Mouse (Mus musculus) cerebellum, adult 9-11 months (tissue): ENCODE results near the gene D430019H16Rik.

Source experiments
- DNase-seq: peaks from one replicate; pipeline ENCODE4 v3.0.0; 2022

The D430019H16Rik gene

DNA sequence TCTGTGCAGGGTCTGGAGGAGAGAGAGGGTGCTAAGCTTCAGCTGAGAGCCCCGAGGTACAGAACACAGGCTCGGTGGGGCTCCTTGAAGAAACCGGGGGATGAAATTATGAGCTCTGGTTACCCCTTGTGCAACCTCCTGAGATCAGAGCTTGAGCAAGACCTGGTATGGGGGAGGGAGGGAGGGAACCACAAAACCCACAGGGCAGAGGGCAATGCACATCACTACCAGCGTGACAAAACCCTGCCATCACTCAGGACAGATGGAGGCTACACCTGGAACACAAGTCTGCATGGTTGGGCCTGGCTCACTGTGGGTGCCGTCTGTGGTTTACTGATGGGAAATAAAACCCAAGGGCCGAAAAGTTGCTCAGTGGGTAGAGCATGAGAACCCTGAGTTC is 37.1 kb downstream of the D430019H16Rik start:
- no peak for DNase-seq

DNA sequence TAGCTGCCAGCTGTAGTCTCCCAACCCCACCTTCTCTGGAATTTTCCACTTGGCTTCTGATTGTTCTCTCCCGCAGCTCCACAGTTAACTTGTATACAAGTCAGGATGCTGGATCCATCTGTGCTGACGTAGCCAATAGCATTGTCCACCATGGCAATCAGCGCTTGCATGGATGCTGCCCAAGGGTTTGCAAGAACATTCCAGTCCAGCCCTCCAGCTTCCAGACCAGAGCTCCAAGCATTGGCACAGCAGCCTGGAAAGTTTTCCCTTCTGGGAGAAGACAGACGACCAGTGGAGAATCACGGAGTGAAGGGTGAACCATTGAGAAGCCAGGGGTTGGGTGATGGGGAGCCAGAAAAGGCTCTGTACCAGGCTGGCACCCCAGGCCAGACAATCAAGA is 41.1 kb downstream of the D430019H16Rik start:
- DNase-seq = no peak

DNA sequence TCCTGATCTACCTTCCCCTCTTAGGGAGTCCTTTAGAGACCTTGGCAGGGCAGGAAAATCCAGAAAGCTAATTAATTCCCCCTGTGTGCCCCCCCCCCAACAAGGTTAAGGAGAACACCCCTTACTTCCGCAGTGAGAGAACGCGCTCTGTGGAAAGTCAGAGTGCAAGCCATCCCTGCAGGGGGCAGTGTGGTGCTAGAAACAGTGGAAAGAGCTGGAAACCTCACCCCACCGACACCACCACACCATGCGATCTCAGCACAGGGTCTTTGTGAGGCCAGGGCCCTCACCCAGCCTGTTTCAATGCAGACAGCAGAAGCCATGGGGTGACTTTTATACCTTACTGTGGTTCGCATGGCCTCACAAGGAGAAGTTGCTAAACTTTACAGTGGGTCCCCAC is 44.2 kb downstream of the D430019H16Rik start:
- DNase-seq = peak; percentile 36

DNA sequence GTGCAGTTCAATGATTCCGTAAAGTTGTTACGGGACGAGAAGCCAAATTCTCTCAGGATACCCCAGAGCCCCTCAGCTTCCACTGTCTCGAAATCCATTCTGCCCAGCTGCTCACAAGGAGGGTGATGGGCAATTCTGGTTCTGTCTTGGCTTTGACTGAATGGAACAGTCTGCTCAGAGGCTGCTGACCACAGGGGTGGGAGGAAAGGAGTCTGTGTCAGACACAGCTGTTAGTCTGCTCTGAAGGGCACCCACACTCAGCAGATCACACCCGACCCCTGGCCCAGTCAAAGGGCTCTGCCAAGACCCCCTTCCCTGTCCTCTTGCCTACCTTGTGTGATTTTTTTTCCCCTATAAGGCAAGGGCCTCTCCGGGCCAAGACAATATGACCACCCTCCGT is 44.8 kb downstream of the D430019H16Rik start:
- DNase-seq = no peak

DNA sequence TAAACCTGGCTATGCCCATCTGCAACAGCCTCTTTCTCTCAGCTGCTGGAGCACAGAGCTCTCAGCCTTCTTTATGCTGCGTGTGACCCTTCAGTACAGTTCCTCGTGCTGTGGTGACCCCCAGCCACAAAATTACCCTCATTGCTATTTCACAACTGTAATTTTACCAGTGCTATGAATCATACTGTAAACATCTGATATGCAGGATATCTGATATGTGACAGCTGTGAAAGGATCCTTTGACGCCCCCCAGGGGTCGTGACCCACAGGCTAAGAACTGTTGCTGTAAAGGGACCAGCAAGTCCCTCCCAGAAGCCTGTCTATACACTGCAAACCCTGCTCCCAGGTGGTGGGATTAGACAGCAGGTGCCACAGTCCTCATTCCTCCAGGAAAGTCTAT is 45.2 kb downstream of the D430019H16Rik start:
- DNase-seq = no peak

DNA sequence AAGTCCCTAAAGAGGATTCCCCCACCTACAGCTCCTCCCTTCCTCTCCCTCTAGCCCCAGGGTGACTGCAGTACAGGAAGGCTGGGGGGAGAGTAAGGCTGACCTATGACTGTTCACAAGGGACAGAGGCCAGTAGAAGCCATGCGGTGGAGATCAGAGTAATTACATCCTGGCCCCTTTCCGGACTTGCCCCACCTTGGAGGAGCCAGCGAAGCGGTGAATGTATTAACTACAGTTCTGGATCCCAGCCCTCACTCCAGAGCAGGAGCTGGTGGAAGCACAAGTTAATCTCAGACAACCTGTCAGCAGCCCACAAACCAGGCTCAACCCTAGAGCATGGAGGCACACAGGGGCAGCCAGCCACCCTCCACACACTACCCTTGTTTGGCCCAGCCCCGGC is 47.3 kb downstream of the D430019H16Rik start:
- DNase-seq = no peak

DNA sequence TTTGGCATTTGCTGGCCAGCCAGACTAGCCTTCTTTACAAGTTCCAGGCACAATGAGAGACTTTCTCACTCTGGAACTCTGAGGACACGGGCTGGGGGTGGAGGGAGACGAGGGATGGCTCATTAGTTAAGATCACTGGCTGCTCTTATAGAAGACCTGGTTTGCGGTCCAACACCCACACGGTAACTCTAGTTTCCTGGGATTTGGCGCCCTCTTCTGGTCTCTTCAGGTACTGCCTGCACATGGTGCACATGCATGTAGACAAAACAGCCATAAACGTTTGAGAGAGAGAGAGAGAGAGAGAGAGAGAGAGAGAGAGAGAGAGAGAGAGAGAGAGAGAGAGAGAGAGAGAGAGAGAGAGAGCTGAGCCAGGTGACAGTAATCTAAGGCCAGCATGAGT is 51.1 kb downstream of the D430019H16Rik start:
- DNase-seq = no peak

DNA sequence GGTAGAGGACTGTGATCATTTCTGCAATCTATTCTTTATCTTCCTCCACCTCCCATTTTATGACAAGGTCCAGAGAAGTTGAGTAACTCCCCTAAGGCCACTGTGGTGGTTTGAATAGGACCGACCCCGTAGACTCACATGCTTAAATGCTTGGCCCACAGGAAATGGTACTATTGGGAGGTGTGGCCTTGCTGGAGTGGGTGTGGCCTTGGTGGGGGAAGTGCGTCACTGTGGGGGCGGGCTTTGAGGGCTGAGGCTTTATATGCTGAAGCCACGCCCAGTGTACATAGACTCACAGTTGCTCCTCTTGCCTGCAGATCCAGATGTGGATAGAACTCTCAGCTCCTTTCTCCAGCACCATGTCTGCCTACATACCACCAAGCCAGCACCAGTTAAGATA is 57.5 kb downstream of the D430019H16Rik start:
- DNase-seq = no peak

DNA sequence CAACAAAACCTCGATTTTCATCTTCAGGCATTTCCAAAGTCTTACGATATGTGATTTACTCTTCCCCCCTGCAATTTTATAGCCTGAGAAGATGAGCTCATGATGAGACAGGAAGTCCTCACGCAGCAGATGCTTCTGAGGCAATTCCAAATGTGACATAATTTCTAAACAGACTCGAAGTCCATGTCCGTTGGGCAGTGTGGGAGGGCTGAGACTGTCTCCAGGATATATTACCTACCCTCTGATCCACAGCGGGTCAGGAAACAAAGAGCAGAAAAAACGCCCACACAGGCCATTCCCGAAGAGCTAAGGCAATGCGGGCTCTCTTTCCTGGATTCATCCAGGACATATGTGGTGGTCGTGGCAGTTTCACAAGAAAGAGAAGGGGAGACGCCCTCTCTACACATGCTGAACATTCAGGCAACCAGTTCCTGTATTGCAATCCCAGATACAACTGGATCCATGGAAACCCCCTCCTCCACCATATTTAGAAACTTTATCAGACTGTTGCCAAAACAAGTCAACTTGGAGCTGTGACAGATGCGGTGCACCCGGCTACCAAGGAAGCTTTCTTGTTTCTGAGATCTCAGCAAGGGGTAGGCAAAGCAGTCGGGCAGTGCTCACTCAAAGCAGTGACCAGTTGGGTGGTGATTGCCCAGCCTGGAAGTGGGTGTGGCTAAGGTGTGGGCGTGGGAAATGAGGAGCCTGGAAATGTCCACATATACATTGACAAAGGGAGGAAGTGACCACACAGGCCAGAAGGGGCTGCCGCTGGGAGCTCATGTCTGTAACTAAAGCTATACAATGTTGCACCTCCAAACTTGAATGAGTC is 58.2 kb downstream of the D430019H16Rik start:
- no peak for DNase-seq

DNA sequence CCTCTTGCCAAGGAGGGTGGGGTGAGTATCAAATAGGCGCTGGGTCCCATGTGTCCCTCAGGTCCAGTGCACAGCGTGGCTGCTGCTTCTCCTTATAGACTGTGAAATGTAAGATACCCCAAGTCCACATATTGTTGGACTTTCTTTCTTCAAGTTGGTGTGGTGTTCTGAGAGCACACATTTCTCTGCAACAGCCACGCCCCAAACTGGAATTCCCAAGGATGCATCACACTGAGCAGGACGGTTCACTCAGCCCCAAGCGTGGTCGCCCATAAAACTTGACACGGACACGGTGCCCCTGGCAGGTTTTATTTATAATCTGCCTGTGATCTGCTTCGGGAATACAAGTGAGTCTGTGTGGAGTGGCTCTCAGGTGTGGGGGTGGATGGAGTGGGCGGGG is 60.5 kb downstream of the D430019H16Rik start:
- DNase-seq = no peak

DNA sequence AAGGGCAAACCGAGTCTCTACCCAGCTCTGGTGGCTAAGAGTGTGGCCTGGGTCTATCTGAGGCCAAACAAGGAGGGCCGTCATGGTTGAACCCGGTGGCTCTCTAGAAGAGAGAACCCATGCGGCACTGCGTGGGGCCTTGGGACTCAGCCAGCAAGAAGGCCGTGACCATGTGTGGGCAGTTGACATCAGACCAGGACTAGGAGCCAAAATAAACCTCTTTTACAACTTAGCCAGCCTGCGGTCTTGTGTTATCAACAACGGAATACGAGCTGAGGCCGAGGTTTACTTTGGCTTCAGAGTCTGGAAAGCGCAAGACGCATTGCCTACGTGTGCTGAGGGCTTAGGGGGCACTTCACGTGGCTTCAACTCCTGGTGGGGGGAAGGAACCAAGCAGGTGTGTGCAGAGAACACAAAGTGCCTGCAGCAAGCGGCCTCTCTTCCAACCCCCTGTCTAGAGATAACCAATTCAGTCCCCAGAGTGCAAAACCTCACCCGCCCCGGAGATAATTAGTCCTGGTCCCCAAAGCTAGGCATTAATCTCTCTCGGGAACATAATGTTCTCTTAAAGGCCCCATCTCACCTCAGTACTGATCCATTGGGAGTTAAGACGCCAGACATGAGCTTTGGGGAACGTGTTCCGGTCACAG is 63.5 kb downstream of the D430019H16Rik start:
- no peak for DNase-seq

DNA sequence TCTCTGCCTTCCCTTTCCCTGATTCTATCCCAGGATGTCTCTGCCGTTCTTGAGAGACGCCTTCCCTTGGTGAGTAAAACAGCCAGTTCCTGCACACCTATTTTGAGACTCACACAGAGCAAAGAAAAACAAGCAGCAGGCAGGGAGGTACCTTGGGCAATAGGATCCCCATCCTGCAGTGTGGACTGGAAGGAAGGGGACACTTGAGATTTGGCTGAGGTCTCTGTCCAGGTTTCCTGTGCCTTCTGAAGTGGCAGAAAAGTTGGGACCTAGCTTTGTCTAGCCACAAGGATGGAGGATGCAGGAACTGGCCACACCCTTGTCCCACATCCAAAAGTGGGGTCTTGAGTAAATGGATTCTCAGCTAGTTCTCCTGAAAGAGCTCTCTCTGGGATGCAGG is 66.2 kb downstream of the D430019H16Rik start:
- DNase-seq = no peak

DNA sequence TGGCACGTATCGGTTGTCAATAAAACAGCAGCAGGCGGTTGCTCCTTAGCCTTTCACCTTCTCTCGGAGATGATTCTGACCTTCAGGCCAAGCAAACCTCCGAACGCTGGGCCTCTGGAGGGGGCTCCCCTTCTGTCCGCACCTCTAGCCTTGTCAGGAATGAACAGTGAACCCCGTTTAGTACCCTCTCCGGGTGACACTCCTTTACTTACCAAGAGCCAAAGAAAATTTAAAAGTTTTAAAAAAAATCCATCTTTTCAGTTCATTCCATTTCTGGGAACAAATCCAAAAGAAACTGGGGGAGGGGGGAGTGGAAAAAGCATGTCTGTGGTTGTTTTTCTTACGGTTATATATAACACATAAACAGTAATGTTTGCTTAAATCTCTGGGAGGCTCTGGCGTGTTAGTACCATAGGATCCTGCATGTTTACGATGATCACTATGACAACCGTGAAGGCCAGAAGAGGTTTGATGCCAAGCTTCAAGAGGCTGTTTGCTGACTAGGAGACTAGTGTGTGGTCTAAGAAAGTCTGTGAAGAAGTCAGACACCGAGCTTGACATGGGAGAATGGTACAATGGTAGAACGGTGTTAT is 67.6 kb downstream of the D430019H16Rik start:
- no peak for DNase-seq

DNA sequence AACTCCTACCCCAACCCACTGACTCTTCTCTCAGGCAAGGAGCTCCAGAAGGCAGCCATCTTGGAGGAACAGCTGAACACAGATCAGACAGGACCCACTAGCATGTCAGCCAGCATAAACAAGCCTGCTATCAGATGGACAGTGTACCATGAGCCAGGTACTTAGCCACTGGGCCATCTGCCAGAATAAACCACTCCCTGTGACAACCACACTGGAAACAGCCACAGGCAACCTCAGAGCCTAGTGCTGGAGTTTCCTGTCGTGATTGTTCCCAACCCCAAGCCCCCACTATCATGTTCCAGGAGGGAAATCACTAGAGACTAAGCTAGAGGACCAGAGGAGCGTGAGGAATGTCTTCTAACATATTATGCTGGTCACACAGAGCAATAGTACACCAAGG is 70.1 kb downstream of the D430019H16Rik start:
- no peak for DNase-seq

DNA sequence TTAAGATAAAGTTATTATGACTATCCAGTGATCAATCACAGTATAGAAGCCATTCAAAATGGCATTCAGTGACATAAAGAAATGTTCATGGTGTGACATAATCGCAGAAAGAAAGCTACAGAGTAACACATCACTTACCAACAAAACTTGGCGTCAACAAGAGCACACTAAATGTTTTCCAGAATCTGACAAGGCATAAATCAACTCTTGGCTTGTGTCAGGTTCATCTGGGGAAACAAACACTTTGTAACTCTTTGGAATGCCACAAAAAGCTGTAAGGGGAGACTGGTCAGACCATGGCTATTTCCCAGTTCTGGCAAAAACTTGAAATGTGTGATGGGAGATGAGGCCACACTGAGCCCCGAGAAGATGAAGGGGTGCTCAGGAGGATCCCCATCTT is 72.5 kb downstream of the D430019H16Rik start:
- DNase-seq = no peak

DNA sequence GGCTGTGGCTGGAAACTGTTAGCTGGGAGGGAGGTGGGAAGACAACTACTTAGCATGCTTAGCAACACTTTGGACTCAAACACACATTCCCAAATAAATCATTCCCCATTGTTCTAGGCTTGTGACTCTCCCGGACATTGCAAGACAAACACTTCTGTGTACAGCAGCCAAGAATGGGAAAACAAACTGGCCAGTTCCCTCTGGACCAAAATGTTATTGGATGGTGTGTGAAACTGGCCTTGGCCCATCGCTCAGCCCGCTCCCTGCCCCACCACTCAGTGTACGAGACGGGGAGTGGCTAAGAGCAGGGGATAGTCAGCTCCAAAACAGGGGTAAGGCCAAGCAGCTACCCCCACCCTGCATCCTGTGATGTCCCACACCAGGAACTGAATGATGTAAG is 73.2 kb downstream of the D430019H16Rik start:
- DNase-seq = peak; percentile 62

DNA sequence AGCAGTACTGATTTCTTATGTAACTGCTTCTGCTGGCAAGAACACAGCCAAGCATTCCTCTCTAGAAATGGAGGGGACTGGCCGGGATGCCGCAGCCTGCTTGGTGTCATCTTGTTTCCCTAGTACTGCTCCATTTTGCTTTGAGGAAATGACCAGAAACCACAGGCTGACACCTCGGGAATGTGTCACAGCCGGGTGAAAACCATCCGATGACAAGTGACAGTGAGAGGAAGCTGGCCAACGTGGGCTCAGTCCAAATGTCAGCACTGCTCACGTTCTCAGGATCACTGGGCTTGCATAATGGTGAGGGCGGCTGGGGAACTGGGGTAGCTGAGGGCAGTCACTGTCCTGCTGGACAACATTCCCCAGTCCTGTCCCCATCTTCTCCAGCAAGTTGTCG is 75.9 kb downstream of the D430019H16Rik start:
- DNase-seq = peak; percentile 38

DNA sequence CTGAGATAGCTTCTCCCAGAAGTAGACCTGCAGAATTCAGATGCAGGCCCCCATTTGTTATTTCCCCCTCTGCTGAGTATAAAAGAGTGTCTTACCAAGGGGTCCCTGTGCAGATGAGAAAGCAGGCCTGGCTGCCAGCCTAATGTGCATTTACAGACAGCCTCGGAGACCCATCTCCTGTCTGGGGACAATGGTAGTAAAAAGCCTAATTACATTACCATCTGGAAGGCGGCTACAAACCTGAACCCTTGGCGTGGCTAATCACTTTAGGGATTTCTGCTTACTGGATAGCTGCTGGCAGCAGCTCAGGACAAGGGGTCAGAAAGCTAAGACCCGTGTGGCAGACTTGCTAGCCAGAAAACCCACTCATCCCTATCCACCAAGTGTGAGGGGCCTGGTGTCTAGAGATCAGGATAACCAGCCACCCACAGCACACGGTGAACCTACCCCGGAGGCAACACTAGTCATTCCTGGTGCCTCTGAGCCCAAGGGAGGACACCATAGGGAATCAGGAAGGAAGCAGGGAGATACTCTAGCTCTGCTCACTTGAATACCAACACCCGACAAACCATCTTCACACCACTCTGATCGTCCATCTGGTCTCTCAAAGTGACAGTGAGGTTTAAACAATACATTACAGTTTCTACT is 78.2 kb downstream of the D430019H16Rik start:
- no peak for DNase-seq

DNA sequence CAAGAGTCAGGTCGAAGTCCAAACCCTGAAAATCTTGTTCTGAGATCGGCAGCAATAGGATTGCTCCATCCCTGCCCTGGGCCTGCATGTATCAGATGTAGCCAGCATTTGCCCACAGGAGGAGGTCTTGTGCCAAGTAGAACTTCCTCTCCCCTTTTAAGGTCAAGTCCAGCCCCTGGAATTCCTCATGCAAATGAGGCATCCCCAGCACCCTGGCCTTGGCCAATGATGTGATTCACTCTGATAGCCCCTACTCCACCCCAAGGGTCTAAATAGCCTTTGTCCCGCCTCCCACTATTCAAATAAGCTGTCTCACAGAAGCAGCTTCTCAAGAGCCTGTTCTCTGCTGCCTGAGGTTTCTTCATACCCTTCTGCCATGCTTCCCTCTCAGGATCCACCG is 81.2 kb downstream of the D430019H16Rik start:
- DNase-seq = no peak

DNA sequence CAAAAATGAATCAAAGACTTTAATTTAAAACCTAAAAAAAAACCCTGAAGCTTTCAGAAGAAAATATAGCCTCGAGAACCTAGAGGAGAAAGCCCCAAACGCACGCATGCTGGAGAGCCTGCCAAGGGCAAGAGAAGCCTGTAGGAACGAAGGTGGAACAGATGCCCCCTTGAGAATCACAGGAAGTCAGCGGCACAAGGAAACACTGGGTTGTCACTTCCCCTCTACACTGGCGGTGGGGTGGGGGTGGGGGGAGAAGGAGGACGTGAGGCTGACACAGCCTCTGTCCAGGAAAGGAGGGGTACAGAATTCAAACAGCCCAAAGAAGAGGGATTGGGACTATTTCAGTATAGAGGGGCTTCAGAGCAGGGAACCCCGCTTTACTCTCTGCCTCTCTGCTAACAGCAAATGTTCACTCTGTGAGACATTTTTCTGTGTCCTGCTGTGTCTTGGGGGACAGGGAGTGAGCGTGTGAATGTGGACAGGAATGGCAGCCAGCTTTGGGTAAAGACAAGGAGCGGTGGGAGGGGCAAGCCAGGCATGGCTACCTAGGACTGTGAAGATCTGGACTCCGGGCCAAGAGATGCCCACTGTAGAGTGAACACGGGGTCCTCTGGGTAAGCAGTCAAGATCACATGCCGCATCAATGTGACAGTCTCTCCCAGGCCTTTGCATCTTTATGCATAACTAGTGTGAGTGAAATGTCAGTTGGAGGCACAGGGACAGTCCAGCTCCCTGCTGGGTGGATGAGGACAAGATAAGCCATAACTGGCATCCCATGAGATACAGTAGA is 82.5 kb downstream of the D430019H16Rik start:
- no peak for DNase-seq

DNA sequence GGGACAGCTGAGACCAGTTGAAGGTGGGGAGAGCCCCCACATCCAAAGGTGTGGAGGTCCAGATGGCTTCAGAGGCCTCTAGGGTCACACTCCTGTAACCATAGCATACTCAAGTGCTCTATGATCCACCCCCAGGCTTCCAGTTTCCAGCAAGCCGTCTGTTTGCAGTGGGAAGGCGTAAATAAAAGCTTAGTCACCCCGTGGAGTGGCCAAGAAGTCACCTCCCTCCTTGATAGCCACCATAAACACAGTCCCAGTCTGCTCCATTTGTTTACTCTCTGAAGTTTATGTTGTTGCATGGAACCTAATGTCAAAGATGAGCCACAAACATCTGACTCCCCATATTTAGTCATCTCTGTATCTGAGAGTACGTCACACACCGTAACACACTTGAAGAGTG is 83.5 kb downstream of the D430019H16Rik start:
- DNase-seq = no peak

DNA sequence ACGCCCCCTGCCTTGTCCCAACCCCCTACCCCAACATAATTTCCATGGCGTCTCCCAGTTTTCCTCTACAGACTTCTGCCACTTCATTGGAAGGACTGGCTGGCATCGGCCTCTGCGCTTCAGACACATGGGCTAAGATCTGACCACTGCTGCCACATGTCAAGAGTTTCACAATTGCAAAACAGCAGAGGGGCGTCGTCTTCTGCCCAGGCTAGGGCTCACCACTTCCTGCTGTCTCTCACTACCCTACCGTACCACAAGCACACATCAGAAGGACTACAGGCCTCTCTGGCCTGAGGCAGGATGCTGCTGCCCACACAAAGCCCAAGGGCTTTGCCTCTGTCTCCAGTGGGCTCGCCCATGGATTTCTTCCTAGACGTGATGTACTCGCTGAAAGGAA is 86.0 kb downstream of the D430019H16Rik start:
- DNase-seq = no peak
